Mouse (Mus musculus) bone marrow macrophage, adult 2 months (primary cell): Measurements from ENCODE around the gene Olfm2.

Experiments
- CTCF ChIP-seq: IDR thresholded peaks from 2 replicates; pipeline ENCODE4 v1.5.1; 2012; ENCODE audit warnings: low read depth, mild to moderate bottlenecking, low read length, moderate library complexity
- POLR2A ChIP-seq: IDR thresholded peaks from 2 replicates; pipeline ENCODE4 v1.6.1; 2012; ENCODE audit warnings: mild to moderate bottlenecking, low read depth, low read length, borderline replicate concordance

DNA sequence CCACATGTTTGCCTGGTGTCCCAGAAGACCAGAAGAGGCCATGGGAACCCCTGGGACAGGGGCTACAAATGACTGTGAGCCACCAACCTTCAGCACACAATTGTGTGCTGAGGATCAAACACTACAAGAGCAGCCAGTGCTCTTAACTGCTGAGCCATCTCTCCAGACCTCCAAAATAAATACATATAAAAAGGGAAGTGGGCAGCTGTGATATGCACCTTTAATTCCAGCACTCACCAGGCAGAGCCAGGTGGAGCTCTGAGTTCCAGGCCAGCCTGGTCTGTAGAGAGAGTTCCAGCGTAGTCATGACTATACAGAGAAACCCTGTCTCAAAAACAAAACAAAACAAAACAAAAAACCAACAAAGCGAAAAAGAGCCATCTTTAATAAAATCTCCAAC lies 8.2 kb upstream of the Olfm2 start:
- TF ChIP-seq POLR2A (no peak), CTCF (no peak)
